Mouse (Mus musculus) myocyte (in vitro differentiated cells): ENCODE data around the gene Naxd. TPM values are rescaled to one million over a fixed set of nuclear protein-coding genes. Genes with fewer than 3 reads are reported as not detected.

Source experiments
- H3K27me3 ChIP-seq: one replicate; pipeline ENCODE4 v1.6.1; 2011; ENCODE audit not compliant: control insufficient read depth, insufficient read depth, insufficient read length
- H3K36me3 ChIP-seq: one replicate; pipeline ENCODE4 v1.6.1; 2011; ENCODE audit not compliant: control insufficient read depth, insufficient read depth
- H3K4me2 ChIP-seq: one replicate; pipeline ENCODE4 v1.6.1; 2011; ENCODE audit warnings: low read depth, control low read depth
- H3K4me3 ChIP-seq: one replicate; pipeline ENCODE4 v1.5.1; 2011; ENCODE audit warnings: mild to moderate bottlenecking, control low read depth, moderate library complexity
- H3K79me2 ChIP-seq: one replicate; pipeline ENCODE4 v1.6.1; 2011; ENCODE audit not compliant: control insufficient read depth, insufficient read depth
- H3ac ChIP-seq: one replicate; pipeline ENCODE4 v1.6.1; 2011; ENCODE audit not compliant: control insufficient read depth, insufficient read length
- CEBPB ChIP-seq: IDR thresholded peaks from 2 replicates; pipeline ENCODE4 v1.6.1; 2011; ENCODE audit warnings: mild to moderate bottlenecking, moderate library complexity; ENCODE audit not compliant: poor library complexity, insufficient read depth, severe bottlenecking
- E2F4 ChIP-seq: IDR thresholded peaks from one replicate; pipeline ENCODE4 v1.6.1; 2011; ENCODE audit warnings: mild to moderate bottlenecking, control low read depth, moderate library complexity; ENCODE audit not compliant: insufficient read depth
- MAX ChIP-seq: IDR thresholded peaks from one replicate; pipeline ENCODE4 v1.6.1; 2011; ENCODE audit warnings: low read depth, mild to moderate bottlenecking, control low read depth
- MYOD1 ChIP-seq, 3 experiments: IDR thresholded peaks; one replicate each; pipeline ENCODE4 v1.6.1; 2011; ENCODE audit warnings: control low read depth in 2 of 3, low read depth in 2 of 3, mild to moderate bottlenecking in 2 of 3, moderate library complexity in 1 of 3; ENCODE audit not compliant: insufficient read length in 2 of 3, control insufficient read depth in 1 of 3
- MYOG ChIP-seq, 3 experiments: IDR thresholded peaks; one replicate each; pipeline ENCODE4 v1.6.1; 2011; ENCODE audit warnings: control low read depth in 2 of 3, low read depth in 2 of 3, mild to moderate bottlenecking in 2 of 3; ENCODE audit not compliant: insufficient read length in 2 of 3, control insufficient read depth in 1 of 3, insufficient read depth in 1 of 3
- POLR2A ChIP-seq: IDR thresholded peaks from one replicate; pipeline ENCODE4 v1.6.1; 2011; ENCODE audit warnings: low read depth, mild to moderate bottlenecking, control low read depth, moderate library complexity; ENCODE audit not compliant: insufficient read length
- POLR2AphosphoS2 ChIP-seq: IDR thresholded peaks from one replicate; pipeline ENCODE4 v1.6.1; 2011; ENCODE audit warnings: low read depth, control low read depth; ENCODE audit not compliant: insufficient read length
- REST ChIP-seq: IDR thresholded peaks from one replicate; pipeline ENCODE4 v1.6.1; 2011; ENCODE audit warnings: mild to moderate bottlenecking, control low read depth, moderate library complexity; ENCODE audit not compliant: insufficient read depth, insufficient read length
- SRF ChIP-seq: IDR thresholded peaks from one replicate; pipeline ENCODE4 v1.6.1; 2011; ENCODE audit warnings: low read depth; ENCODE audit not compliant: control insufficient read depth, insufficient read length
- TCF12 ChIP-seq: IDR thresholded peaks from one replicate; pipeline ENCODE4 v1.6.1; 2011; ENCODE audit warnings: mild to moderate bottlenecking, control low read depth; ENCODE audit not compliant: poor library complexity, insufficient read depth, severe bottlenecking
- TCF3 ChIP-seq: IDR thresholded peaks from one replicate; pipeline ENCODE4 v1.6.1; 2011; ENCODE audit warnings: low read depth, control low read depth; ENCODE audit not compliant: insufficient read length
- USF1 ChIP-seq: IDR thresholded peaks from one replicate; pipeline ENCODE4 v1.6.1; 2011; ENCODE audit warnings: low read depth, mild to moderate bottlenecking, control low read depth, moderate library complexity
- polyA plus RNA-seq: library from polyadenylated mRNA; unstranded; fragments of >200 nt; fragmentation: generic; extraction: Trizol; gene quantifications from one replicate; pipeline ENCODE4 v1.2.1, GENCODE M21; 2012; ENCODE audit warnings: missing spikeins

The Naxd gene
- polyA plus RNA-seq, 1 experiment, result 89.2 TPM

GRCm38 (mm10) chr8:11516292-11516691 is 19.0 kb downstream of the Naxd start:
- Histone ChIP-seq H3ac (no peak overlapping the region), H3K79me2 (no peaks in the 10 kb centered on the region), H3K36me3 (peaks cover 11% of the 10 kb centered on the region), H3K4me3 (no peak overlapping the region), H3K4me2 (no peak overlapping the region), H3K27me3 (no peaks in the 10 kb centered on the region)
- peak; percentile 46 for TF ChIP-seq POLR2AphosphoS2
- no peak for TF ChIP-seq MYOG (IDR thresholded peaks at IDR 0.05; ENCODE audit: control insufficient read depth in 1 of 3, insufficient read depth in 1 of 3, insufficient read length in 2 of 3, low read depth in 2 of 3)

- Histone ChIP-seq H3K36me3 (peaks cover 10% of the 10 kb centered on the region), H3K4me2 (no peak overlapping the region), H3K79me2 (no peaks in the 10 kb centered on the region), H3K4me3 (no peak overlapping the region), H3ac (no peak overlapping the region), H3K27me3 (no peaks in the 10 kb centered on the region)
- TF ChIP-seq SRF, result no peak
- no peak for TF ChIP-seq CEBPB
- TF ChIP-seq TCF3, result no peak
- no peak for TF ChIP-seq TCF12
- TF ChIP-seq REST, result no peak
- TF ChIP-seq USF1, result no peak
- TF ChIP-seq POLR2AphosphoS2, result no peak
- no peak for TF ChIP-seq E2F4
- TF ChIP-seq MYOG (IDR thresholded peaks at IDR 0.05; ENCODE audit: control insufficient read depth in 1 of 3, insufficient read depth in 1 of 3, insufficient read length in 2 of 3, low read depth in 2 of 3), result no peak
- TF ChIP-seq POLR2A, result no peak
- no peak for TF ChIP-seq MAX
- no peak for TF ChIP-seq MYOD1 (IDR thresholded peaks at IDR 0.05; ENCODE audit: control insufficient read depth in 1 of 3, insufficient read length in 2 of 3, low read depth in 2 of 3)
Observed at GRCm38 (mm10) chr8:11517366-11518055, 20.2 kb downstream of the Naxd start.

- no peak overlapping the region for H3ac ChIP-seq
- H3K4me2 ChIP-seq, result no peak overlapping the region
- TF ChIP-seq SRF (no peak), MYOG (IDR thresholded peaks at IDR 0.05; ENCODE audit: control insufficient read depth in 1 of 3, insufficient read depth in 1 of 3, insufficient read length in 2 of 3, low read depth in 2 of 3) (no peak), MYOD1 (IDR thresholded peaks at IDR 0.05; ENCODE audit: control insufficient read depth in 1 of 3, insufficient read length in 2 of 3, low read depth in 2 of 3) (no peak), POLR2AphosphoS2 (no peak), MAX (no peak), TCF3 (no peak), E2F4 (no peak), CEBPB (no peak), USF1 (no peak), TCF12 (no peak), REST (no peak), POLR2A (no peak)
- H3K27me3 ChIP-seq, result no peaks in the 10 kb centered on the region
- H3K4me3 ChIP-seq, result no peak overlapping the region
- H3K79me2 ChIP-seq, result no peaks in the 10 kb centered on the region
- peaks cover 10% of the 10 kb centered on the region for H3K36me3 ChIP-seq
Observed at GRCm38 (mm10) chr8:11518056-11518396, 20.7 kb downstream of the Naxd start.

- H3K4me3 ChIP-seq, result no peak overlapping the region
- peaks cover 10% of the 10 kb centered on the region for H3K36me3 ChIP-seq
- no peak overlapping the region for H3K4me2 ChIP-seq
- TF ChIP-seq MYOG (IDR thresholded peaks at IDR 0.05; ENCODE audit: control insufficient read depth in 1 of 3, insufficient read depth in 1 of 3, insufficient read length in 2 of 3, low read depth in 2 of 3), result no peak
- no peak for TF ChIP-seq MAX
- no peak for TF ChIP-seq TCF3
- no peak for TF ChIP-seq USF1
- TF ChIP-seq CEBPB, result no peak
- TF ChIP-seq REST, result no peak
- no peak for TF ChIP-seq POLR2AphosphoS2
- TF ChIP-seq TCF12, result no peak
- TF ChIP-seq MYOD1 (IDR thresholded peaks at IDR 0.05; ENCODE audit: control insufficient read depth in 1 of 3, insufficient read length in 2 of 3, low read depth in 2 of 3), result no peak
- no peak for TF ChIP-seq SRF
- no peak for TF ChIP-seq POLR2A
- TF ChIP-seq E2F4, result no peak
- no peak overlapping the region for H3ac ChIP-seq
- no peaks in the 10 kb centered on the region for H3K79me2 ChIP-seq
- no peaks in the 10 kb centered on the region for H3K27me3 ChIP-seq
Observed at GRCm38 (mm10) chr8:11518676-11519075, 21.4 kb downstream of the Naxd start.

GRCm38 (mm10) chr8:11523331-11523730 is 26.0 kb downstream of the Naxd start:
- H3K79me2 ChIP-seq, result no peaks in the 10 kb centered on the region

More at GRCm38 (mm10) chr8:11523331-11523730, 26.0 kb downstream of the Naxd start:
- Histone ChIP-seq H3K36me3 (peaks cover 7% of the 10 kb centered on the region), H3K27me3 (no peaks in the 10 kb centered on the region), H3ac (no peak overlapping the region), H3K4me3 (no peak overlapping the region), H3K4me2 (no peak overlapping the region)
- TF ChIP-seq E2F4, result no peak
- no peak for TF ChIP-seq SRF
- no peak for TF ChIP-seq POLR2A
- no peak for TF ChIP-seq MYOG (IDR thresholded peaks at IDR 0.05; ENCODE audit: control insufficient read depth in 1 of 3, insufficient read depth in 1 of 3, insufficient read length in 2 of 3, low read depth in 2 of 3)
- no peak for TF ChIP-seq MAX
- no peak for TF ChIP-seq POLR2AphosphoS2
- TF ChIP-seq TCF12, result no peak
- no peak for TF ChIP-seq CEBPB
- TF ChIP-seq MYOD1 (IDR thresholded peaks at IDR 0.05; ENCODE audit: control insufficient read depth in 1 of 3, insufficient read length in 2 of 3, low read depth in 2 of 3), result no peak
- no peak for TF ChIP-seq TCF3
- no peak for TF ChIP-seq REST
- no peak for TF ChIP-seq USF1
